Mouse (Mus musculus): ENCODE measurements around the gene Gba.

- peak; percentile 70; the same call in 1 of the 2 replicates for TF ChIP-seq ZNF384 (IDR thresholded peaks at IDR 0.05; ENCODE audit: low read depth, low read length)
- no peak for TF ChIP-seq HCFC1 (IDR thresholded peaks at IDR 0.05; ENCODE audit: borderline replicate concordance, insufficient read depth, low read length)
- no peak for TF ChIP-seq CHD2 (IDR thresholded peaks at IDR 0.05; ENCODE audit: low read depth, low read length)
Observed at GRCm38 (mm10) chr3:89163643-89164245, 39.0 kb upstream of the Gba start.

All from ES-E14 (cell line).